Mouse (Mus musculus): Measurements from ENCODE around the gene Fam161a. TPM values are rescaled to one million over a fixed set of nuclear protein-coding genes. Genes with fewer than 3 reads are reported as not detected.
A peak's percentile ranks its signal among the peaks of the same experiment; 100 is the strongest.

Fam161a gene
- total RNA-seq (2021), result 1 to 10 TPM; 3.1 to 4.0 TPM
- long read RNA-seq, experiment 1, partial matches to known transcripts, result 0 of 3 reads
- long read RNA-seq, experiment 1, other reads (novel, unspliced or antisense), result 0 of 3 reads
- long read RNA-seq, experiment 2, partial matches to known transcripts, result 1 of 2 reads
- long read RNA-seq, experiment 2, other reads (novel, unspliced or antisense), result 1 of 2 reads

DNA sequence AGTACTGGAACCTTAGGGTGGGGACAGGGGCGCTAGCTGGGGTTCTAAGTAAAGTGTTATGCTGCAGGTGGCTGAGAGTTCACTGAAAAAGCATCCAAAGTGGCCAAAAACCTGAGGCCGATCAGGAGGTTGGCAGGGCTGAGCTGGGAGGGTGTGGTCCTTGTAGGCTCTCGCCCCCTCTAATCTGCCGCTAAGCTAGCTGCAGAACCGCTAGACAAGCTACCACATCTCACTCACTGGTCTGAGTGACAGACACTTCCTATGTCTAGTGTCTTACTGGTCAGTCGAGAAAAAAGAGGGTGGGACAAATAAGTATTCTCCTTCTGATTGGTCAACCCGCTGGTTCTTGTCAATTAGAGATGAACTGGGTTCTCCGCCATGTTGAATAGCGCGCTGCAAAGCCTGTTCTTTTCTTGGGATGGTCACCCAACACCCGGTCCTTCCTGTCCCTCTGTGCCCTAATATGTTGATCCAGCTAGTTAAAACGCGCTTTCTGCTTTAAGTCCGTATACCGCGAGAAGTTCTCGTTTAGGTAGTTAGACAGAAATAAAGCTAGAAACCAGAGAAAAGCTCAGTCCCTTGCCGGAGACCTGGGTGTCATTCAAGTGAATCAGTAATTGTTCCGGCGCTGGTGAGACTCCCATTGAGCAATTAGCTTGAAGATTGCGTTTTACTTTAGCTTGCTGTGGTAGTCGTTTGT, at the start of gene Fam161a:
Fam161a (plus strand) TSS at position 51 of the 700 bp plus-strand sequence.
- DNase-seq (ENCODE audit: low spot score in 2 of 2), result peak; percentile 30 to 69

DNA sequence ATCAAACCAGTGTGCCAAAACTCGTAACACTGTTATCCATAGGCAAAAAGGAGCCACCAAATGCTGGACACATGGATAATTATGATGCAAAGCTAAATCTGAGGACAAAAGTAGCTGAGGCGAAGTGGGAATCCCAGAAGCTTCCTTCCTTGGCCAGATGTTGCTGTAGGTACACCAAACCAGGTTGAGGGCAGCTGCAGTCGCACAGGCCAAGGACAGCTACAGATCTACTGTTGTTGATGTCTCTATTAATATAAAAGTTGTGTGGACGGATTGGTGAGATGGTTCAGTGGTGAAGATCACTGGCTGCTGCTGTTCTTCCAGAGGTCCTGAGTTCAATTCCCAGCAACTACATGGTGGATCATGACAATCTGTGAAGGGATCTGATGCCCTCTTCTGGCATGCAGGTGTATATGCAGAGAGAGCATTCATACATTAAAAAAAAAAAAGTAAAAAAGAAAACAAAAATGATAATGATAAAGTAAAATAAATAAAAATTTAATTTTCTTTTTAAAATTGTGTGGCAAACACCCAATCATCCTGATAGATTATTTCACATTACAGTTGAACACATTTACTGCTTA, 49.4 kb upstream of the Fam161a start:
- DNase-seq (ENCODE audit: low spot score in 2 of 2), result no peak

DNA sequence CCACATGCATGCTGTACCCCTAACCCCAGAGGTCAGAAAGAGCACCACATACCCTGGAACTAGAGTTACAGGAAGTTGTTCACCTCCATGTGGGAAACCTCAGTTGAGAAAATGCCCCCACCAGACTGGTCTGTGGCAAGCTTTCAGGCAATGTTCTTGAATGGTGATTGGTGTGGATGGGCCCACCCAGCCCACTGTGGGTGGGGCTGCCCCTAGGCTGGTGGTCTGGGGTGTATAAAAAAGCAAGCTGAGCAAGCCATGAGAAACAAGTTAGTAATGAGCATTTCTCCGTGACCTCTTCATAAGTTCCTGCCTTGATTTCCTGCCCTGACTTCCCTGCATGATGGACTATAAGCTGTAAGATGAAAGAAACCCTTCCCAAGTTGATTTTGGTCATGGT, 45.2 kb upstream of the Fam161a start:
- no peak for DNase-seq (ENCODE audit: low spot score in 2 of 2)

DNA sequence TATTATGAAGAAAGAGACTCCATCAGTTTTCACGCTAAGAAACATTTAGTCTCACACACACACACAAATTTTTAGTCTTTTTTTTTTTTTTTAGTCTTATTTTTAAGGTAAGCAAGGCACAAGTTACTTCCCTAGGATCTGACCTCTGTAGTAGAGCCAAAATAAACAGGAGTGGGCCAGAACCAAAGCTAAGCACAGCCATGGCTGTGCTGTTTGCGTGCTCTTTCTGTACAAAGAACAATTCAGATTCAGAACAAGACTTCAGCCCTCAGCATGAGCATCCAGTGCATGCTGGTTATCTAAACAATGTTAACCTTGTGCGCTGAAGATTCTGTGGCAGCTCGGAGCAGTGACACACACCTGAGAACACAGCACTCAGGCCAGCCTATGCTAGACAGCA, 42.9 kb upstream of the Fam161a start:
- DNase-seq (ENCODE audit: low spot score in 2 of 2), result no peak

DNA sequence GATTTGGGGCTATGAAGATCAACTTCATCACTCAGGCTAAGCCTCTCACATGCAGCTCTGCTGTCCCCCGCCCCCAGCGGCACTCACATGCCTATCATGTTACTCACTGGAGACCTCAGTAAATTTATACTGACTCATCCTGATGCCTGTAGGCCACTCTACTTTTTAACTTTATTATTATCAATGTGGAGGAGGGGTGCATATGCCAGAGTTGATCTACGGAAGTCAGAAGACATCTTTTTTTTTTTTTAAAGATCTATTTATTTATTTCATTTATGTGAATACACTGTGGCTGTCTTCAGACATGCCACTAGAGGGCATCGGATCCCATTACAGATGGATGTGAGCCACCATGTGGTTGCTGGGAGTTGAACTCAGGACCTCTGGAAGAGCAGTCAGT, 41.8 kb upstream of the Fam161a start:
- no peak for DNase-seq (ENCODE audit: low spot score in 2 of 2)

DNA sequence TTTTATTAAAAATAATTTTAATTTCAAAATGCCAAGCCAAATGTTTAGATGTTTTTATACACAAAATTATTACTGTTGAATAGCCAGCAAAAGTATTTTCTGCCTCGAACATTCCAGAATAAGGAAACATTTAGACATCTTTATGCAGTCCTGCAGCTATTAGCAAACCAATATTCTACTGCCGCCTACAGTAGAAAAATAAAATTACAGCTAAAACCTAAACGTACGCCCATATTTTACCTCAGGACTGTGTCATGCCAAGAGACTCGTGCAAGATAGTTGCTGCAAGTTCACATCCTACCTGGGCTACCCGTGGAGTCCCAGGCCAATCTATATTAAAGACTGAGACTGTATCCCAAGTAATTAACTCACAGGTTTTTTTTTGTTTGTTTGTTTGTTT, 37.8 kb upstream of the Fam161a start:
- no peak for DNase-seq (ENCODE audit: low spot score in 2 of 2)

DNA sequence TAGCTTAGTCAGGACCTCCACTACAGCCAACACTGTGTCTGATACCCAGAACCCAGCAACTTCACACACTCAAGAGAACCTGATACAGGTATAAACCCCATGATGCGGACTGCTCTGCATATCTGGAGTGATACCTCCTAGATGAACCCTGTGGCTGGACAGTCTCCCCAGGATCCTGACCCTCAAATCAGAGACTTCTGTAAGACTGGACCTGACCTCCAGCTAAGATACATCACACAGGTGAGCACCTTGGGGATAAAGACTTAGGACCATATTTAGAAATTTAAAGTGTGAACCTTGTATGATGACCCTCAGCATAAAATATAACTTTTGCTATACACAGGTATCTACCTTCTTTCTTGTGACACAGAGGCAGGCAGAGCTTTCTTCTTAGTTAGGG, 36.8 kb upstream of the Fam161a start:
- DNase-seq (ENCODE audit: low spot score in 2 of 2), result no peak

DNA sequence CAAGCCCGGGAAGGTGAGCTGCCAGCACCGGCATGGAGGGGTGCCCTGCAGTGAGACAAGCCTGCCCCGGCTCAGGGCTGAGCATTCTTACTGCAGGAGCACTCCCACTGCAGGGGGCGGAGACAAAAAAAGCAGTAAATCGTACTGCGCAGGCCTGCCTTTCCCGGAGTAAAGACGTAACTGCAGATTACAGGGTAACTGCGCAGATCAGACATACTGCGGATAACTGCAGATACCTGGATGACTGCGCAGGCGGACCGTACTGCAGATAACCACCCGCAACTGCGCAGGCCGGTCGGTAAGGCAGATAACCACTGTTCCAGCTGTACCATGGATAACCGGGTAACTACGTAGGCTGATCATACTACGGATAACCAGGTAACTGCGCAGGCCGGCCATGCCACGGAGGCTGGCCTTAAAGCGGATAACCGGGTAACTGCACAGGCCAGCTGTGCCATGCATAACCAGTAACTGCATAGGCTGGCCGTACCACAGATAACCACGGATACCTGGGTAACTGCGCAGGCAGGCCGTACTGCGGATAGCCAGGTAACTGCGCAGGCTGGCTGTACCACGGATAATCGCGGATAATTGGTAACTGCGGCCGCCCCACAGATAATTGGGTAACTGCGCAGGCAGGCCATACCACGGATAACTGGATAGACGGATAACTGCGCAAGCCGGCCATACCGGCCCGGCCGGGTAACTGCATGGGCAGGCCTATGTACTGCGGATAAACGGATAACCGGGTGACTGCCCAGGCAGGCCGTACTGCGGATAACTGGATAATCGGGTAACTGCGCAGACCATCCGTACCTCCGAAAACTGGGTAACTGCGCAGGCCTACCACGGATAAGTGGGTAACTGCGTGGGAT, 35.3 kb upstream of the Fam161a start, which contains the start of gene Zrsr1:
Zrsr1 (plus strand) TSS at position 171 of the 875 bp plus-strand sequence.
- peak in 1 of 2 experiments; percentile 24 for DNase-seq (ENCODE audit: low spot score in 2 of 2)

DNA sequence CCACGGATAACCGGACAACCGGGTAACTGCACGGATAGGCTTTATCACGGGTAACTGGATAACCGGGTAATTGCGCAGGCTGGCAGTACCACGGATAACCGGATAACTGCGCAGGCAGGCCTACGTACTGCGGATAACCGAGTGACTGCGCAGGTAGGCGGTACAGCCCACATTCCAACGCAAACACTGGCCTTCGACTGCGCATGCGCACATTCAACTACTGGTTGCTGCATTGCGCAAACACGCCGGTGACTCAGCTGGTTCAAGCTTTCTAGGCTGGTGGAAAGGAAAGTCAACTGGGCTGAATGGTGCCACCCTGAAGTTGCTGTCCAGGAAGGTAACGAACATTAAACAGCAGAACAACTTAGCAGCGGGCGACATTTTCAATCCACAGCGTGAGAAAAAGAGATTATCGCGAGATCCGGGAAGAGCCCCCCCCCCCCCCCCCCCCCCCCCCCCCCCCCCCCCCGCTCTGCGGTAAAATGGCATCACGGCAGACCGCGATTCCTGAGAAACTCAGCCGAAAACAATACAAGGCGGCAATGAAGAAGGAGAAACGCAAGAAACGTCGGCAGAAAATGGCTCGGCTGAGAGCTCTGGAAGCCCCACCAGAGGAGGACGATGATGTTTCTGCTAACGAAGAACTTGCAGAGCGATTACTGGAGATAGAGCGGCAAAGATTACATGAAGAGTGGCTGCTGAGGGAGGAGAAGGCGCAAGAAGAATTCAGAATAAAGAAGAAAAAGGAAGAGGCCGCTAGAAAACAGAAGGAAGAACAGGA, 34.4 kb upstream of the Fam161a start:
- DNase-seq (ENCODE audit: low spot score in 2 of 2), result peak; percentile 34 to 72

DNA sequence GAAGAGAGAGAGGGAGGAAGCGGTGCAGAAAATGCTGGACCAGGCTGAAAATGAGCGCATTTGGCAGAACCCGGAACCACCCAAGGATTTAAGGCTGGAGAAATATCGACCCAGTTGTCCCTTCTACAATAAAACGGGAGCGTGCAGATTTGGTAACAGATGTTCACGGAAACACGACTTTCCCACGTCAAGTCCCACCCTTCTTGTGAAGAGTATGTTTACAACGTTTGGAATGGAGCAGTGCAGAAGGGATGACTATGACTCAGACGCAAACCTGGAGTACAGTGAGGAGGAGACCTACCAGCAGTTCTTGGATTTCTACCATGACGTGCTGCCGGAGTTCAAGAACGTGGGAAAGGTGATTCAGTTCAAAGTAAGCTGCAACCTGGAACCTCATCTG, 33.7 kb upstream of the Fam161a start:
- DNase-seq (ENCODE audit: low spot score in 2 of 2), result no peak

DNA sequence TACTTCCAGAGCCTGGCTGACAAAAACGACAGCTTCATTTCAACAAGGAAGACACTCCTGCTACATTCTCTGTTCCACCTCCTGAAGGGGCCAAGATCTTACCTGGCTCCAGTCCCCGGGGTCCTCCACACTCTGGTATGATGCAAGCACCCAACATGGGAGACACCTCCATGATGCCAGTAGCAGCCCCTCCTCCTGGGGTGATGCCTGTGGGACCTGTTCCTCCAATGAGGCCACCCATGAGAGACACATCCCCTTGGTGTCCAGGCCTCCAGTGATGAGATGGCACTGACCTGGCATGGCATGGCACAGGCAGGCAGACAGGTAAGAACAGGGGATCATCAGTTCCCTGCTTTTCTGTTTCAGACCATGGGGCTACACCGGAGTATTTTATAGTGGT, 29.1 kb upstream of the Fam161a start:
- no peak for DNase-seq (ENCODE audit: low spot score in 2 of 2)

DNA sequence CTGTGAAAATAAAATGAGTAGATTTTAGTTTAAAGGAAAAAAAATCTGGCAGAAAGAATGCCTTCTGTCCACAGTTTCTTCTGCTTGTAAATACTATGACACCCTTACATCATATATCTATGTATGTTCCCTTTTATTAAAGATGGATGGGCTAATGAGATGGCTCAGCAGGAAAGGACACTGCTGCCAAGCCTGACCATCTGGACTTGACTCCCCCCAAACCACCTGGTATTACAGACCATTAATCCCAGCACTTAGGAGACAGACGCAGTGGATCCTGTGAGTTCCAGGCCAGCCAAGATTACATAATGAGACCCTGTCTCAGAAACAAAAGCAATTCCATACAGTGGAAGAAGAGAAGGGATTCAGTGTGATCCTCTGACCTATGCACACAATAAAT, 28.6 kb upstream of the Fam161a start:
- no peak for DNase-seq (ENCODE audit: low spot score in 2 of 2)

DNA sequence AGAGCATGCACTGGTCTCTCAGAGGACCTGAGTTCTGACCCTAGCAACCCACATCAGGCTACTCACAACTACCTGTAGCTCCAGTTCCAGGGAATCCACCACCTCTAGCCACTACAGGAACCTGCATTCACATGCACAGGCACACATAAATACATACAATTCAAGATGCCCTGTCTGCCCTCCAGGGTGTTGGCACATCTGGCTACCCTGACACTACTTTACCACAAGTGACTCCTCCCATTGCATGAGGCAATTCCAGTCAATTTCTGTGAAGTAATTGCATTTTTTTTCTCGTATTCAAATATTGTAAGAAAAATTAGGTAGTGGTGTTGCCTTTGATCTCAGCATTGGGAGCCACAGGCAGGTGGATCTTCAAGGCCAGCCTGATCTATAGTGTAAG, 28.1 kb upstream of the Fam161a start:
- no peak for DNase-seq (ENCODE audit: low spot score in 2 of 2)

DNA sequence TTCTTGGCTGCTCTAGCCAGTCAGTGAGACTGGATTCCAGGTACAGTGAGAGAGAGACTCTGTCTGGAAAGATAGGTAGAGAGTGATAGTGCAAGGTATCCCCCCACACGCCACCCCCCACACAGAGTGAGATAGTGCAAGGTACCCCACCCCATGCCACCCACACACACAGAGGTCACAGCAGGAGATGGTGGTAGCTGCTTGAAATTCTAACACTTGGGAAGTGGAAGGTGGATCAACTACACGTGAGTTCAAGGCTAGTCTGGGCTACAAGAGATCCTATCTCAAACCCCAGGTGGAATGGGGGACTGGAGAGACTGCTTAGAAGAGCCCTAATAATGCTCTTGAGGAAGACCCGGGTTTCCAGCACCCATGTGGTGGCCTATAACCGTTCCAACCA, 26.3 kb upstream of the Fam161a start:
- no peak for DNase-seq (ENCODE audit: low spot score in 2 of 2)

DNA sequence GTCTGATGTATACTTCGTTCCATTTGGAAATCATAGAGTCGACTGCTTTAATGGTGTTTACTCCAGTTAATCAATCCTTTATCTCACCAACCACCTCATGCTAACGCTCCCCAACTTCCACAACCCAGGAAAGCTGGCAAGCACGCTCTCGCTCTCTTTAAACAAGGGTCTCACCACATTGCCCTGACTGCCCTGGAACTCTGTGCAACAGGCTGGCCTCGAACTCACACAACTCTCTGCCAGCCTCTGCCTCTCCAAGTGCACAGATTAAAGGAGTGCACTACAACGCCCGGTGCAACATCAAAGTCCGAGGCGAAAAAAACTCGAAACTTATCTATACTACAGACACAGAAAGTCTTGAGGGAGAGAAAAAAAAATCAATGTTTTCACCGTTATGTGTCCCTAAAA, 25.8 kb upstream of the Fam161a start:
- no peak for DNase-seq (ENCODE audit: low spot score in 2 of 2)

DNA sequence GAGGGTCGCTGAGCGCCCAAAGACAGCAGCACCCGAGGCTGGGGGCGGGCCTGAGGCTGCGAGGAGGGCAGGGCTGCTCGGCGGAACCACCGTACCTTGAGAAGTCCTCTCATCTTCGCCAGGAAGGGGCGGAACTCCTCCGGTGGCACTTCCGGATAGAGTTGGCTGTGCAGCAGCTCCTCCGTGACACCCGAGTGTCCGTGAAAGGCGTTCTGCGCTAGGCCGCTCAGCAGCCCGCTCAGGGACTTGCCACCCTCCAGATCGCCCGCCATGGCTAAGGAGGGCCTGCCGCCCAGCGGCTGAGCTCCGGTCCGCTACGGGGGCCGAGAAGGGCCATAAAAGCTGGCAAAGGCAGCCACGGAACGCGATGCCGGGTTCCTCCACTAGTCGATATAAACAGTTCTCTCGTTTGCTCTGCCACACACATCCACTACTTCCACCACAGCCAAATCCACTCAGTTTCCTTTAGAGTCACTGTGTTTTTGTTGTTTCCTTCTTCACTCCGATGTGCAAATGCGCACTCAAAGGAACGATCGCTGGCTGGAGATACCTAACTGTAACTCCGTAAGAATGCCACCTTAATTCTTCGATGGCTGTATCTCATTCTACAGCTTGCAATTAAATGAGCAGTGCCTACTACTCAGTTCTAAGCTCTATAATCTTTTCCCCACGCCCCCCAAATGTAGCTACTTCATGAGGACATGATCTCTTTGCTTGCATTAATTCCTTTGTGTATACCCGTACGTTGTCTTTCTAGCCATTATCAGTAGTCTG, 25.2 kb upstream of the Fam161a start, which contains the start of the genes Gm28048 and Commd1:
Gm28048 (minus strand) TSS at position 107 of the 774 bp plus-strand sequence.
Commd1 (minus strand) TSS at position 399 of the 774 bp plus-strand sequence.
- DNase-seq (ENCODE audit: low spot score in 2 of 2), result peak; percentile 97 to 99

DNA sequence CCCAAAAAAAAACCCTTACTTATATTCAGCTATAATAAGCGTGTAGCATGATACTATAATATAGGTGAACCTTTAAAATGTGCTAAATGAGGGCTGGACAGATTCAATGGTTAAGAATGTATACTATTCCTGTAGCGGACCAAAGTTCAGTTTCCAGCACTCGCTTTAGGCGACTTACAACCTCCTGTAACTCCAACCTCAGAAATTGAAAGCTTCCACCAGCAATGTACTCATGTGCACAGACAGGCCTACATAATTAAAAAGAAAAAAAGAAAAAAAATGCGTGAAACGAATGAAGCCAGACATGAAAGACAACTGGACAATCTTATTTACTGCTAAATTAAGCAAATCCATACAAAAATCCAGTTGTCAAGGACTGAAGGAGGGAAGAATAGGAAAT, 24.5 kb upstream of the Fam161a start:
- no peak for DNase-seq (ENCODE audit: low spot score in 2 of 2)

DNA sequence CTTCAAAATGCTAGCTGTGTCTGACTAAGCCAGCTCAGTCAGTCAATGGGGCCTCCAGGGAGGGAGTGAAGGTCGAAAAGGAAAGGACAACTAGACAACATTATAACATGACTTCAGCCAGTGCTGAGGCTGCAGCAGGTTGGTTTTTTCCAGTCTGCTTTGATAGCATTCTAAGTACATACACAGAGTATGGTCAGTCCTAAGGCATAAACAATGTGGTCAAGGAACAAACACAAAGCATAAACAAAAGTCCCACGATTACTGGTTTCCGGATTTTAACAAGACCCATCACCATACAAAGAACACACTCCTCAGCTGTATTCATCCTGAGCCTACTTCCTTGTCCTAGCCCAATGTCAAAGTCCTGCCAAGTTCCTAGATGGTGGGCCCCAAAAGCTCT, 21.8 kb upstream of the Fam161a start:
- DNase-seq (ENCODE audit: low spot score in 2 of 2), result no peak

DNA sequence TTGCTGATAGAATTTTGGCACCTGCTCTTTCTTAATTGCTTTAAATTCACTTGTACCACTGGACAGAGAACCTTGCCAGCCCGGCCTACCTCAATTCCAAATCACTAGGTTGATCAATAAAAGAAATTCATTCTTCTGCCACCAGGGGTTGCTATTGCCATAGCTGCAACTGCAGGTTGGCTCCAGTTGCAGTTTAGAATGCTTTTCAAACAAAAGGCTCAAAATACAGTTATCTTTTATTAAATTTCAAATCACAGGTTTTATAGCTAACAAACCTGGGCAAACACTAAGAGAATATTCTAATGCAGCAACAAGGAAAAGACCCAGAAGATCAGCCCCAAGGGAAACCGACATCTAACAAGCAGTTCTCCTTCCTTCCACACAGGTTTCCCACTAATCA, 20.0 kb upstream of the Fam161a start:
- peak in 1 of 2 experiments; percentile 26 for DNase-seq (ENCODE audit: low spot score in 2 of 2)

DNA sequence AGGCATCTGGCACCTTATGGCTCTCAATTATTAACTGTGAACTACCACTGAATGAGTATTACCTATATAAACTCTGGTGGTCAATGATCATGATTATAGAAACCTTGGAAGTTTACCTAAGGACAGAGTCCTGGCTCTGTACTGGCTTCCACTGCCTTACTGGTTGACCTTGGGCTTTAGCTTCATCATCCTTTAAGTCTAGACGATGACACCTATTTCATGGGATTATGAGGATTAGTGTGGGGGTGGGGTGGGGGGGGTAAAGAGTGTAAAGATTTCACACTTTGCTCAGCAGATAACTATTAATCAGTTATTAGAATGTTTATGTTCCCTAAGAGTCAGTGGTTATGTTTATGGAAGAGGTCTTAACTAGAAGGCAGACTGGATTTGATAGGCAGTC, 17.5 kb upstream of the Fam161a start:
- no peak for DNase-seq (ENCODE audit: low spot score in 2 of 2)
